Mouse (Mus musculus): ENCODE results near the gene Ccdc47.

Ccdc47 gene

GRCm38 (mm10) chr11:106179711-106180448, 36.3 kb downstream of the Ccdc47 start:
- ChIA-PET CTCF (interaction anchor here in 1 of 4 experiments (0.5 kb wide), 1 partner anchor 147 kb away, joined by 3 read pairs; no protein-coding TSS in a partner anchor), POLR2A (interaction anchor here in 2 of 4 experiments (1.1 to 3.7 kb wide), 5 partner anchors 10 to 37 kb away, joined by 3 to 15 read pairs (median 5); partner anchors contain the start of genes Ccdc47 (in 1 of the 2) and Ddx42 (in 1 of the 2))

- ChIA-PET CTCF (interaction anchor here in 1 of 4 experiments (0.7 kb wide), 1 partner anchor 40 kb away, joined by 8 read pairs; no protein-coding TSS in a partner anchor), POLR2A (interaction anchor here in 2 of 4 experiments (1.0 to 3.7 kb wide), 7 partner anchors 9 to 38 kb away, joined by 3 to 15 read pairs (median 5); partner anchors contain the start of genes Ccdc47 (in 1 of the 2) and Ddx42 (in 1 of the 2))
Observed at GRCm38 (mm10) chr11:106178036-106178782, 37.9 kb downstream of the Ccdc47 start.

GRCm38 (mm10) chr11:106176372-106176771, 39.8 kb downstream of the Ccdc47 start:
- ChIA-PET POLR2A (interaction anchor here in 1 of 4 experiments (1.3 to 1.4 kb wide), 3 partner anchors 15 to 40 kb away, joined by 3 to 5 read pairs (median 4); partner anchors contain the start of genes Ccdc47, Ddx42, Gm10840 and Limd2), CTCF (no interaction called here)

GRCm38 (mm10) chr11:106175081-106175480, 41.1 kb downstream of the Ccdc47 start:
- ChIA-PET CTCF (no interaction called here), POLR2A (interaction anchor here in 3 of 4 experiments (1.0 to 3.1 kb wide), 11 partner anchors 9 to 82 kb away, joined by 3 to 19 read pairs (median 5); partner anchors contain the start of genes Ccdc47 (in 1 of the 3), Ddx42 (in 1 of the 3), Gm10840 (in 1 of the 3) and Limd2 (in 1 of the 3))

- ChIA-PET POLR2A (interaction anchor here in 3 of 4 experiments (1.4 to 3.1 kb wide), 6 partner anchors 8 to 82 kb away, joined by 4 to 19 read pairs (median 10); no protein-coding TSS in a partner anchor), CTCF (interaction anchor here in 1 of 4 experiments (0.5 kb wide), 1 partner anchor 67 kb away, joined by 4 read pairs; no protein-coding TSS in a partner anchor)
Observed at GRCm38 (mm10) chr11:106174372-106174771, 41.8 kb downstream of the Ccdc47 start.

GRCm38 (mm10) chr11:106173228-106173627, 42.9 kb downstream of the Ccdc47 start:
- ChIA-PET POLR2A (interaction anchor here (0.5 to 3.1 kb wide), 7 partner anchors 9 to 50 kb away, joined by 3 to 19 read pairs (median 10); partner anchors contain the start of genes Gm10840 (in 1 of the 4) and Limd2 (in 1 of the 4)), CTCF (interaction anchor here in 1 of 4 experiments (0.6 kb wide), 1 partner anchor 468 kb away, joined by 3 read pairs; no protein-coding TSS in a partner anchor)

- POLR2A ChIA-PET, result interaction anchor here in 3 of 4 experiments (0.6 to 1.9 kb wide), 7 partner anchors 9 to 87 kb away, joined by 3 to 7 read pairs (median 4); partner anchors contain the start of genes Ccdc47 (in 1 of the 3), Ddx42 (in 1 of the 3) and Map3k3 (in 1 of the 3)
- CTCF ChIA-PET, result interaction anchor here in 2 of 4 experiments (0.5 to 1.4 kb wide), 3 partner anchors 85 to 831 kb away, joined by 3 to 10 read pairs (median 4); no protein-coding TSS in a partner anchor
Observed at GRCm38 (mm10) chr11:106170807-106171206, 45.3 kb downstream of the Ccdc47 start.

GRCm38 (mm10) chr11:106167435-106167834, 48.7 kb downstream of the Ccdc47 start:
- POLR2A ChIA-PET, result interaction anchor here in 2 of 4 experiments (1.0 to 3.4 kb wide), 4 partner anchors 18 to 26 kb away, joined by 3 to 12 read pairs (median 4); no protein-coding TSS in a partner anchor
- CTCF ChIA-PET, result interaction anchor here in 3 of 4 experiments (0.5 to 0.8 kb wide), 4 partner anchors 72 to 575 kb away, joined by 3 to 4 read pairs (median 3); no protein-coding TSS in a partner anchor

GRCm38 (mm10) chr11:106164601-106165180, 51.5 kb downstream of the Ccdc47 start:
- ChIA-PET CTCF (no interaction called here), POLR2A (interaction anchor here in 2 of 4 experiments (1.2 to 3.4 kb wide), 2 partner anchors 29 to 30 kb away, joined by 4 to 12 read pairs; no protein-coding TSS in a partner anchor)

- ChIA-PET POLR2A (interaction anchor here in 3 of 4 experiments (0.5 to 1.4 kb wide), 6 partner anchors 15 to 1220 kb away, joined by 3 to 5 read pairs (median 4); no protein-coding TSS in a partner anchor), CTCF (no interaction called here)
Observed at GRCm38 (mm10) chr11:106163546-106163945, 52.6 kb downstream of the Ccdc47 start.

- ChIA-PET CTCF (interaction anchor here in 2 of 4 experiments (1.0 to 1.3 kb wide), 3 partner anchors 18 to 236 kb away, joined by 3 read pairs; no protein-coding TSS in a partner anchor), POLR2A (interaction anchor here in 3 of 4 experiments (0.6 to 2.8 kb wide), 17 partner anchors 9 to 326 kb away, joined by 3 to 31 read pairs (median 4); partner anchors contain the start of gene Ern1 (in 1 of the 3))
Observed at GRCm38 (mm10) chr11:106162237-106162636, 53.9 kb downstream of the Ccdc47 start.

GRCm38 (mm10) chr11:106160841-106161721, 55.1 kb downstream of the Ccdc47 start, which contains the start of the genes Gm10840 and Limd2:
Gene Gm10840 (plus strand): TSS chr11:106160850.
Gene Limd2 (minus strand): TSS chr11:106160860.
- ChIA-PET POLR2A (interaction anchor here in 3 of 4 experiments (0.6 to 2.8 kb wide), 39 partner anchors 8 to 837 kb away, joined by 3 to 31 read pairs (median 3); partner anchors contain the start of genes Ccdc47 (in 2 of the 3), Cep95 (in 1 of the 3), Dcaf7 (in 1 of the 3) and Ddx5 (in 1 of the 3)), CTCF (interaction anchor here (0.5 to 1.3 kb wide), 10 partner anchors 17 to 975 kb away, joined by 3 to 12 read pairs (median 3); no protein-coding TSS in a partner anchor)

- ChIA-PET POLR2A (interaction anchor here in 3 of 4 experiments (0.7 to 2.8 kb wide), 29 partner anchors 8 to 838 kb away, joined by 3 to 31 read pairs (median 4); partner anchors contain the start of genes Ccdc47 (in 2 of the 3), Cep95 (in 1 of the 3), Ddx5 (in 1 of the 3) and Map3k3 (in 1 of the 3)), CTCF (interaction anchor here in 2 of 4 experiments (0.5 to 1.1 kb wide), 3 partner anchors 171 to 233 kb away, joined by 3 to 4 read pairs (median 3); no protein-coding TSS in a partner anchor)
Observed at GRCm38 (mm10) chr11:106159921-106160840, 56.0 kb downstream of the Ccdc47 start.

GRCm38 (mm10) chr11:106159216-106159920, 56.8 kb downstream of the Ccdc47 start:
- POLR2A ChIA-PET, result interaction anchor here in 3 of 4 experiments (0.6 to 3.1 kb wide), 18 partner anchors 9 to 209 kb away, joined by 3 to 16 read pairs (median 4); partner anchors contain the start of genes Ccdc47 (in 1 of the 3), Map3k3 (in 1 of the 3) and Strada (in 1 of the 3)
- CTCF ChIA-PET, result interaction anchor here in 2 of 4 experiments (0.5 to 1.1 kb wide), 4 partner anchors 13 to 190 kb away, joined by 3 to 5 read pairs (median 4); no protein-coding TSS in a partner anchor
